Mouse (Mus musculus) cortical plate, adult 2 months (tissue): ENCODE data around the gene Iqgap1.

ENCODE experiments used
- CTCF ChIP-seq: fragments of 200-500 bp; IDR thresholded peaks from 2 replicates; pipeline ENCODE4 v1.5.1; 2011; ENCODE audit warnings: mild to moderate bottlenecking, control low read depth, low read length; ENCODE audit not compliant: insufficient read depth; ENCODE audit errors: extremely low read depth
- POLR2A ChIP-seq: fragments of 200-500 bp; IDR thresholded peaks from 2 replicates; pipeline ENCODE4 v1.6.1; 2011; ENCODE audit warnings: mild to moderate bottlenecking, low read length, control low read depth; ENCODE audit not compliant: insufficient read depth; ENCODE audit errors: extremely low read depth

- TF ChIP-seq CTCF: no peak
- no peak for TF ChIP-seq POLR2A
Measured at GRCm38 (mm10) chr7:80774615-80775447, 50.9 kb downstream of the Iqgap1 start.
